In genomic region chr15:52506930-52507329, GRCm38 (mm10) we compare ENCODE assay signal across 9 mouse cellular contexts.
A peak's percentile ranks its signal among the peaks of the same experiment; 100 is the strongest.
DNase-seq lines count a peak whose midpoint lies in the region; ATAC-seq and TF ChIP-seq lines count a peak whose summit lies in the region.
"Had no signal": no experiment of that assay in that cellular context is flagged by ENCODE, and none has a peak within 500 bp of the region (broad histone marks: within the 10 kb centered on the region; RNA-seq: fewer than 3 reads in every experiment).

No protein-coding gene starts in this region.

- no peak overlapping the region for H3K4me2 ChIP-seq in forebrain, embryonic 11.5 days (ENCODE audit: low read depth, low read length, severe bottlenecking)
- no peak overlapping the region for H3K4me2 ChIP-seq in forebrain, embryonic 13.5 days
- H3K4me2 ChIP-seq in midbrain, embryonic 15.5 days, result no peak overlapping the region
- H3K4me2 ChIP-seq: limb, embryonic 15.5 days had no signal

- no peaks in the 10 kb centered on the region for H3K4me1 ChIP-seq in forebrain, embryonic 11.5 days (replicated peaks; ENCODE audit: control insufficient read depth, insufficient read depth, low read length)
- peaks cover 6% of the 10 kb centered on the region; the same call in 1 of the 2 replicates for H3K4me1 ChIP-seq in forebrain, embryonic 13.5 days
- no peaks in the 10 kb centered on the region for H3K4me1 ChIP-seq in midbrain, embryonic 10.5 days
- H3K4me1 ChIP-seq in midbrain, embryonic 15.5 days, result no peaks in the 10 kb centered on the region
- no peaks in the 10 kb centered on the region for H3K4me1 ChIP-seq in bone marrow macrophage, adult 2 months (ENCODE audit: control insufficient read depth, insufficient read depth, low read length)
- no peaks in the 10 kb centered on the region for H3K4me1 ChIP-seq in embryonic facial prominence, embryonic 10.5 days

- H3K9ac ChIP-seq in forebrain, embryonic 11.5 days (ENCODE audit: low read length), result no peak overlapping the region
- no peak overlapping the region for H3K9ac ChIP-seq in forebrain, embryonic 13.5 days
- H3K9ac ChIP-seq in midbrain, embryonic 15.5 days, result no peak overlapping the region
- H3K9ac ChIP-seq: limb, embryonic 15.5 days had no signal

- intact Hi-C loops in left cerebral cortex, postnatal 4 days (cut with DNase I), result loop anchor here (5.0 kb wide), 2 partner anchors 835 to 1180 kb away; no protein-coding TSS in a partner anchor

- WGBS in forebrain, embryonic 11.5 days, result 2% methylated on average over 7 of the region's 7 CpGs
- 5% methylated on average over 7 of the region's 7 CpGs for WGBS in forebrain, embryonic 13.5 days
- WGBS in midbrain, embryonic 10.5 days, result 4% methylated on average over 7 of the region's 7 CpGs
- WGBS in midbrain, embryonic 15.5 days, result 5% methylated on average over 7 of the region's 7 CpGs
- WGBS in embryonic facial prominence, embryonic 10.5 days, result 4% methylated on average over 7 of the region's 7 CpGs

- no peak overlapping the region for H3K27ac ChIP-seq in forebrain, embryonic 11.5 days (ENCODE audit: low read depth, low read length)
- no peak overlapping the region for H3K27ac ChIP-seq in forebrain, embryonic 13.5 days
- H3K27ac ChIP-seq in midbrain, embryonic 10.5 days (replicated peaks), result no peak overlapping the region
- no peak overlapping the region for H3K27ac ChIP-seq in midbrain, embryonic 15.5 days
- H3K27ac ChIP-seq in bone marrow macrophage, adult 2 months (ENCODE audit: insufficient read depth, low read depth, low read length), result no peak overlapping the region
- H3K27ac ChIP-seq in embryonic facial prominence, embryonic 10.5 days (replicated peaks), result no peak overlapping the region
- H3K27ac ChIP-seq: limb, embryonic 15.5 days had no signal

- no peak overlapping the region for H3K4me3 ChIP-seq in forebrain, embryonic 11.5 days (ENCODE audit: low read depth, low read length)
- no peak overlapping the region for H3K4me3 ChIP-seq in forebrain, embryonic 13.5 days
- H3K4me3 ChIP-seq in midbrain, embryonic 10.5 days, result no peak overlapping the region
- H3K4me3 ChIP-seq in midbrain, embryonic 15.5 days, result no peak overlapping the region
- no peak overlapping the region for H3K4me3 ChIP-seq in bone marrow macrophage, adult 2 months (ENCODE audit: insufficient read depth, low read length)
- H3K4me3 ChIP-seq in embryonic facial prominence, embryonic 10.5 days, result no peak overlapping the region
- H3K4me3 ChIP-seq: limb, embryonic 15.5 days had no signal

- H3K27me3 ChIP-seq in forebrain, embryonic 11.5 days (ENCODE audit: control insufficient read depth, insufficient read depth, low read length), result no peaks in the 10 kb centered on the region
- no peaks in the 10 kb centered on the region for H3K27me3 ChIP-seq in forebrain, embryonic 13.5 days
- no peaks in the 10 kb centered on the region for H3K27me3 ChIP-seq in midbrain, embryonic 10.5 days (ENCODE audit: low read depth, poor library complexity, severe bottlenecking)
- H3K27me3 ChIP-seq in midbrain, embryonic 15.5 days (replicated peaks), result no peaks in the 10 kb centered on the region
- no peaks in the 10 kb centered on the region for H3K27me3 ChIP-seq in embryonic facial prominence, embryonic 10.5 days (replicated peaks; ENCODE audit: low read depth, poor library complexity, severe bottlenecking)
- H3K27me3 ChIP-seq: limb, embryonic 15.5 days had no signal

- peak; percentile 74 for DNase-seq in forebrain, embryonic 11.5 days (ENCODE audit: low spot score)
- DNase-seq in midbrain, embryonic 10.5 days (ENCODE audit: low spot score), result peak; percentile 46
- DNase-seq in embryonic facial prominence, embryonic 10.5 days (ENCODE audit: low spot score), result peak; percentile 69
- peak; percentile 72 for DNase-seq in left cerebral cortex, postnatal 4 days
- DNase-seq in right cerebral cortex, postnatal 4 days, result peak; percentile 81

- TF ChIP-seq CTCF in bone marrow macrophage, adult 2 months (IDR thresholded peaks at IDR 0.05; ENCODE audit: low read depth, low read length), result peak; percentile 50

- H3K36me3 ChIP-seq in forebrain, embryonic 11.5 days (ENCODE audit: control insufficient read depth, insufficient read depth, low read length), result no peaks in the 10 kb centered on the region
- H3K36me3 ChIP-seq in forebrain, embryonic 13.5 days (ENCODE audit: poor library complexity, severe bottlenecking), result no peaks in the 10 kb centered on the region
- no peaks in the 10 kb centered on the region for H3K36me3 ChIP-seq in midbrain, embryonic 10.5 days
- no peaks in the 10 kb centered on the region for H3K36me3 ChIP-seq in midbrain, embryonic 15.5 days (replicated peaks)
- H3K36me3 ChIP-seq in embryonic facial prominence, embryonic 10.5 days (replicated peaks), result no peaks in the 10 kb centered on the region
- H3K36me3 ChIP-seq: limb, embryonic 15.5 days had no signal

- 0 out of 2 replicates have a peak, but pooled peaks have one; percentile 13 for ATAC-seq in forebrain, embryonic 11.5 days (replicated peaks; ENCODE audit: low FRiP score)
- ATAC-seq in forebrain, embryonic 13.5 days, result no peak
- no peak for ATAC-seq in midbrain, embryonic 15.5 days (replicated peaks)

- H3K9me3 ChIP-seq in forebrain, embryonic 11.5 days (ENCODE audit: control insufficient read depth, low read length), result no peaks in the 10 kb centered on the region
- no peaks in the 10 kb centered on the region for H3K9me3 ChIP-seq in forebrain, embryonic 13.5 days (replicated peaks)
- no peaks in the 10 kb centered on the region for H3K9me3 ChIP-seq in midbrain, embryonic 10.5 days (replicated peaks)
- no peaks in the 10 kb centered on the region for H3K9me3 ChIP-seq in midbrain, embryonic 15.5 days
- no peaks in the 10 kb centered on the region for H3K9me3 ChIP-seq in embryonic facial prominence, embryonic 10.5 days
- H3K9me3 ChIP-seq: limb, embryonic 15.5 days had no signal

- no peak for TF ChIP-seq POLR2A in bone marrow macrophage, adult 2 months (IDR thresholded peaks at IDR 0.05; ENCODE audit: borderline replicate concordance, low read depth, low read length)
